Mouse (Mus musculus): ENCODE data around the gene Eif5a.
"Not testable (repeated sequence)": the region's sequence is repeated elsewhere in the genome, so short reads cannot be mapped to it uniquely, and the experiment has no call there.

Eif5a gene

GRCm38 (mm10) chr11:69945997-69946891, 24.5 kb upstream of the Eif5a start:
- DNase-seq (ENCODE audit: low spot score in 2 of 2) = no peak

GRCm38 (mm10) chr11:69945216-69945615, 23.5 kb upstream of the Eif5a start:
- DNase-seq (ENCODE audit: low spot score in 2 of 2) = no peak

- no peak for DNase-seq (ENCODE audit: low spot score in 2 of 2)
Observed at GRCm38 (mm10) chr11:69940962-69941361, 19.2 kb upstream of the Eif5a start.

- no peak for DNase-seq (ENCODE audit: low spot score in 2 of 2)
Observed at GRCm38 (mm10) chr11:69939731-69940130, 18.0 kb upstream of the Eif5a start.

GRCm38 (mm10) chr11:69939181-69939580, 17.4 kb upstream of the Eif5a start:
- no peak for DNase-seq (ENCODE audit: low spot score in 2 of 2)

- DNase-seq (ENCODE audit: low spot score in 2 of 2) = no peak
Observed at GRCm38 (mm10) chr11:69938401-69938979, 16.7 kb upstream of the Eif5a start.

- DNase-seq (ENCODE audit: low spot score in 2 of 2) = no peak
Observed at GRCm38 (mm10) chr11:69937834-69938233, 16.1 kb upstream of the Eif5a start.

GRCm38 (mm10) chr11:69937385-69937784, 15.6 kb upstream of the Eif5a start:
- DNase-seq (ENCODE audit: low spot score in 2 of 2) = no peak

- DNase-seq (ENCODE audit: low spot score in 2 of 2) = no peak
Observed at GRCm38 (mm10) chr11:69936714-69937347, 15.1 kb upstream of the Eif5a start.

GRCm38 (mm10) chr11:69936156-69936555, 14.4 kb upstream of the Eif5a start:
- no peak for DNase-seq (ENCODE audit: low spot score in 2 of 2)

- DNase-seq (ENCODE audit: low spot score in 2 of 2) = peak; percentile 77 to 83
Observed at GRCm38 (mm10) chr11:69935137-69935879, 13.6 kb upstream of the Eif5a start, which contains the start of gene Ybx2. Gene Ybx2, plus strand, starts transcription at chr11:69935796.

GRCm38 (mm10) chr11:69934681-69935080, 12.9 kb upstream of the Eif5a start:
- no peak for DNase-seq (ENCODE audit: low spot score in 2 of 2)

- DNase-seq (ENCODE audit: low spot score in 2 of 2) = peak; percentile 74 to 88
Observed at GRCm38 (mm10) chr11:69934169-69934568, 12.4 kb upstream of the Eif5a start.

- DNase-seq (ENCODE audit: low spot score in 2 of 2) = no peak
Observed at GRCm38 (mm10) chr11:69933066-69933465, 11.3 kb upstream of the Eif5a start.

- no peak for DNase-seq (ENCODE audit: low spot score in 2 of 2)
Observed at GRCm38 (mm10) chr11:69932254-69932653, 10.5 kb upstream of the Eif5a start.

GRCm38 (mm10) chr11:69931769-69932168, 10.0 kb upstream of the Eif5a start:
- DNase-seq (ENCODE audit: low spot score in 2 of 2) = no peak

GRCm38 (mm10) chr11:69930967-69931537, 9.3 kb upstream of the Eif5a start:
- DNase-seq (ENCODE audit: low spot score in 2 of 2) = no peak

- DNase-seq (ENCODE audit: low spot score in 2 of 2) = not testable (repeated sequence)
Observed at GRCm38 (mm10) chr11:69930176-69930575, 8.4 kb upstream of the Eif5a start.

GRCm38 (mm10) chr11:69929712-69930111, 8.0 kb upstream of the Eif5a start:
- DNase-seq (ENCODE audit: low spot score in 2 of 2) = no peak

GRCm38 (mm10) chr11:69927501-69927900, 5.7 kb upstream of the Eif5a start:
- no peak for DNase-seq (ENCODE audit: low spot score in 2 of 2)

- no peak for DNase-seq (ENCODE audit: low spot score in 2 of 2)
Observed at GRCm38 (mm10) chr11:69922796-69923195, 1.0 kb upstream of the Eif5a start.
